Comparison of ENCODE assay signal across 19 mouse cellular contexts in the genomic region with DNA sequence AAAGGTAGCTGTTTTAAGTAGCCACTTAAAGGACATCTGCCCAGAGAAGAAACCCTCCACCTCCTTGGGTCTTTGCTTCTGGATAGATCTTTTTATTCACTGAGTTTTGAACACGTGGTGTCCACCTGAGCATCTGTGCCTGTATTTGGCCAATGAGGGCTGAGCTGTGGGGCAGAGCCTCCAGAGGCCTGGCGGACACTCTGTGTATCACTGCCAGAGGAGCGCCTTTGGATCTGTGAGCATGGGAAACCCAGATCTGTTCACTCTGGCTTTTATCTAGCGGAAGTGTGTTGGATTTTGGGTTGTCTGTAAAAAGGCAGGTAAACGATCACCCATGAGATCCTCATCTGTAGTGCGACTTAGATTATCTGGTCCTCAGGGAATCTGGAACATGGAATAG.
DNase-seq lines count a peak whose midpoint lies in the region; ATAC-seq lines count a peak whose summit lies in the region.
"Had no signal": no experiment of that assay in that cellular context is flagged by ENCODE, and none has a peak within 500 bp of the region (broad histone marks: within the 10 kb centered on the region; RNA-seq: fewer than 3 reads in every experiment).

No protein-coding gene starts in this region.

- H3K36me3 ChIP-seq in midbrain, embryonic 11.5 days (ENCODE audit: control insufficient read depth, insufficient read depth, low read length) = no peaks in the 10 kb centered on the region
- H3K36me3 ChIP-seq in midbrain, embryonic 10.5 days = no peaks in the 10 kb centered on the region
- H3K36me3 ChIP-seq: G1E had no signal

- H3K4me3 ChIP-seq in midbrain, embryonic 11.5 days (ENCODE audit: low read depth, low read length) = no peak overlapping the region
- no peak overlapping the region for H3K4me3 ChIP-seq in midbrain, embryonic 10.5 days

- H3K4me1 ChIP-seq in midbrain, embryonic 11.5 days (ENCODE audit: control insufficient read depth, insufficient read depth, low read length) = peaks cover 9% of the 10 kb centered on the region; the same call in 1 of the 2 replicates
- H3K4me1 ChIP-seq in midbrain, embryonic 10.5 days = peaks cover 30% of the 10 kb centered on the region

- no peak overlapping the region for H3K9ac ChIP-seq in midbrain, embryonic 11.5 days (ENCODE audit: low read length)

- 0 out of 2 replicates have a peak, but pooled peaks have one; percentile 43 for ATAC-seq in midbrain, embryonic 11.5 days (ENCODE audit: low FRiP score)
- ATAC-seq: activated CD4-positive, CD25-positive, alpha-beta regulatory T cell, adult 4 months; CD4-positive, CD25-positive, alpha-beta regulatory T cell, adult 4 months; Patski had no signal

- no peaks in the 10 kb centered on the region for H3K9me3 ChIP-seq in midbrain, embryonic 11.5 days (ENCODE audit: control insufficient read depth, low read length)
- no peaks in the 10 kb centered on the region for H3K9me3 ChIP-seq in midbrain, embryonic 10.5 days (replicated peaks)

- peak; percentile 66 for DNase-seq in heart, adult 11 months
- no peak for DNase-seq in heart, postnatal 36 days
- DNase-seq in midbrain, embryonic 11.5 days (ENCODE audit: low spot score, missing footprints) = peak; percentile 85
- no peak for DNase-seq in midbrain, embryonic 10.5 days (ENCODE audit: low spot score)
- DNase-seq: adrenal gland, adult 2 months; adrenal gland, adult 8-10 months; adrenal gland, postnatal 10 days; adrenal gland, postnatal 14 days; adrenal gland, postnatal 25 days; adrenal gland, postnatal 36 days; B cell, adult 2 months; cerebellum, adult 11 months; cerebellum, adult 11-12 months; cerebellum, adult 18-20 months had no signal

- intact Hi-C loops in heart, postnatal 36 days (cut with DNase I) = no loop called here

- no peak overlapping the region for H3K4me2 ChIP-seq in midbrain, embryonic 11.5 days

- no peaks in the 10 kb centered on the region for H3K27me3 ChIP-seq in midbrain, embryonic 11.5 days (ENCODE audit: control insufficient read depth, insufficient read depth, low read length)
- peaks cover 22% of the 10 kb centered on the region for H3K27me3 ChIP-seq in midbrain, embryonic 10.5 days (ENCODE audit: low read depth, poor library complexity, severe bottlenecking)
- H3K27me3 ChIP-seq: CH12.LX, Patski had no signal

- no peak overlapping the region for H3K27ac ChIP-seq in midbrain, embryonic 11.5 days (ENCODE audit: low read depth, low read length)
- H3K27ac ChIP-seq in midbrain, embryonic 10.5 days (replicated peaks) = no peak overlapping the region

- WGBS in midbrain, embryonic 11.5 days = 74% methylated on average over 6 of the region's 6 CpGs
- WGBS in midbrain, embryonic 10.5 days = 77% methylated on average over 6 of the region's 6 CpGs

Comparison
In these comparisons a context has a peak if more than half of its experiments do, and no peak if none do; other contexts are left out.
1. DNase-seq: peak in heart, adult 11 months (single experiment) and midbrain, embryonic 11.5 days (single experiment); none in heart, postnatal 36 days (0 of 2) and midbrain, embryonic 10.5 days (single experiment).